Comparison of ENCODE assay signal across 7 mouse cellular contexts in genomic region chr10:121836507-121837165, GRCm38 (mm10).
DNase-seq lines count a peak whose midpoint lies in the region; ATAC-seq lines count a peak whose summit lies in the region.

No protein-coding gene starts in this region.

- ATAC-seq in hematopoietic stem cell, adult 5-6 weeks (replicated peaks in 1 of 2; ENCODE audit: insufficient read depth in 1 of 2, low FRiP score in 2 of 2, low TSS enrichment in 1 of 2, low read depth in 1 of 2, poor library complexity in 2 of 2, severe bottlenecking in 2 of 2): peak; percentile 66 to 67; a peak in 3 of 4 replicates
- peak; percentile 30; the same call in 1 of the 2 replicates for ATAC-seq in megakaryocyte, adult 5-6 weeks (ENCODE audit: poor library complexity, severe bottlenecking)

- DNase-seq in CD4-positive, CD25-positive, alpha-beta regulatory T cell, adult 2 months (ENCODE audit: low read depth, low spot score): peak; percentile 10
- DNase-seq in adrenal gland, adult 18-20 months (ENCODE audit: low spot score in 2 of 2): peak; percentile 60 to 72
- peak; percentile 62 for DNase-seq in forelimb bud, embryonic 11.5 days (ENCODE audit: low read depth, low spot score)
- DNase-seq in layer of hippocampus, adult 8-10 months (ENCODE audit: low spot score in 2 of 2): peak; percentile 40 to 68
- DNase-seq in telencephalon, adult 2 months (ENCODE audit: low read depth, low spot score): peak; percentile 45

Comparison
In these comparisons a context has a peak if more than half of its experiments do, and no peak if none do; other contexts are left out.
1. Peak in every context shown above with its lines: DNase-seq and ATAC-seq.
2. DNase-seq: peak in every context shown above with its lines; median percentile 66 in adrenal gland, adult 18-20 months; 62 in forelimb bud, embryonic 11.5 days; 54 in layer of hippocampus, adult 8-10 months; 45 in telencephalon, adult 2 months; 10 in CD4-positive, CD25-positive, alpha-beta regulatory T cell, adult 2 months.